Mouse (Mus musculus): ENCODE measurements around the gene Shc4.

Shc4 gene

DNA sequence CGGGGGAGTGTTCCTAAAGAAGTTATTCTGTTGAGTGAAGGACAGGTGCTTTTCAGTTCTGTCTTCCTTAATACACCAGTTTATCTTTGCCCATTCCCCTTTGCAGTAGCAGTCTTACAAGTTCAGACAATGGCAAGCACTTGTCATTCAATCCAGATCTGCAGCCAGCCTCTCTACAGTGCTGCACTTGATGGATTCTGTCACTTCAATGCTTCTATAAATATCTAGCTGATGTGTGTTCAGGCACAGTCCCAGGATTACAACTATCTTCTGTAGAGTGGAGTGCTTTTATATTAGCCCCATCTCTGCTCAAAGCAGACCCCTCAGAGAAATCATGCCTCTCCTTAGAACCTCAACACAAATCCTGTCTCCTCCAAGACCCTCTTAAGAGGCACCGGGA is 93.9 kb downstream of the Shc4 start:
- no peak for DNase-seq (ENCODE audit: low spot score)

GRCm38 (mm10) chr2:125628487-125628886 is 95.5 kb downstream of the Shc4 start:
- no peak for DNase-seq (ENCODE audit: low spot score)

GRCm38 (mm10) chr2:125626536-125626935 is 97.4 kb downstream of the Shc4 start:
- no peak for DNase-seq (ENCODE audit: low spot score)

GRCm38 (mm10) chr2:125624837-125625351 is 99.1 kb downstream of the Shc4 start, which contains the start of gene Cep152:
Gene Cep152, minus strand, starts transcription at chr2:125625113.
- peak; percentile 97 for DNase-seq (ENCODE audit: low spot score)

DNA sequence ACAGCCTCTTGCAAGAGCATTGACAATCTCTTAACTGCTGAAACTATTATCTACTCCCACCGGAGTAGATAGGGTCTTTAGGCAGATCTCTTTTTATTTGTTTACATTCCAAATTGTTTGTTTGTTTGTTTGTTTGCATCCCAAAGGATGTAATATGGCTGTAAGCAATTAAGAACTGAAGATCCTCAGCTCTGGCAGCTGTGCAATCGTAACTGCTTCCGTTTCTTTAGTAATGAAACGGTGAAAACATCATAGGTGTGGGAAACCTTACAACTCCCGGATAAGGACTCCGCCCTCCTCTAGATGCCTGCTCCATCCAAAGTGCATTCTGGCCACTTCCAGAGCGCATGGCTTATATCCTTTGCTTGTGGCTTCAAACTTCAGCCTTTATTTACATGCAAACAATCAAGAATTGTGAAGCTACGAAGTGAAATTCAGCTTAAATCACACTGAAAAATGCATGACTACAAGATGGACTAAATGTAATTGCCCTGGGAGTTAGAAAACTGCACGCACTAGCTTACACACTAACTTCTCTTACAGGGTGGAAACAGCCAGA is 99.7 kb downstream of the Shc4 start:
- no peak for DNase-seq (ENCODE audit: low spot score)

DNA sequence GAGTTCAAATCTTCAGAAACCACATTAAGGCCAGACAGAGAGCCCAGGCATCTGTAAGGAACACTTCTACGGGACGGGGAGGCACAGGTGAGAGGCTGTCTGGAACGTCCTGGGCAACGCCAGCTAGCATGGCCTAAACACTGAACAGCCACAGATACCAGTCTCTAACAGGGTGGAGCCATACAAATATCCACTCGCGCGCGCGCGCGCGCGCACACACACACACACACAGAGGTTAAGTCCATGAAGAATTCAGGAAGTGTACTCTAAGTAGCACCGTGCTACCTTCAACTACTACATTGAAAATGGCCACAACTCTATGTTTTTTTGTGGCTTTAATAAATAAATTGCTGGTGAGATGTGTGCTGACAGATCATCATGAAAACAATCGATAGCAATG is 100.7 kb downstream of the Shc4 start:
- no peak for DNase-seq (ENCODE audit: low spot score)

- no peak for DNase-seq (ENCODE audit: low spot score)
Measured at GRCm38 (mm10) chr2:125620213-125620907, 103.6 kb downstream of the Shc4 start.

GRCm38 (mm10) chr2:125615858-125616424 is 108.0 kb downstream of the Shc4 start:
- no peak for DNase-seq (ENCODE audit: low spot score)

- no peak for DNase-seq (ENCODE audit: low spot score)
Measured at GRCm38 (mm10) chr2:125615440-125615839, 108.5 kb downstream of the Shc4 start.

DNA sequence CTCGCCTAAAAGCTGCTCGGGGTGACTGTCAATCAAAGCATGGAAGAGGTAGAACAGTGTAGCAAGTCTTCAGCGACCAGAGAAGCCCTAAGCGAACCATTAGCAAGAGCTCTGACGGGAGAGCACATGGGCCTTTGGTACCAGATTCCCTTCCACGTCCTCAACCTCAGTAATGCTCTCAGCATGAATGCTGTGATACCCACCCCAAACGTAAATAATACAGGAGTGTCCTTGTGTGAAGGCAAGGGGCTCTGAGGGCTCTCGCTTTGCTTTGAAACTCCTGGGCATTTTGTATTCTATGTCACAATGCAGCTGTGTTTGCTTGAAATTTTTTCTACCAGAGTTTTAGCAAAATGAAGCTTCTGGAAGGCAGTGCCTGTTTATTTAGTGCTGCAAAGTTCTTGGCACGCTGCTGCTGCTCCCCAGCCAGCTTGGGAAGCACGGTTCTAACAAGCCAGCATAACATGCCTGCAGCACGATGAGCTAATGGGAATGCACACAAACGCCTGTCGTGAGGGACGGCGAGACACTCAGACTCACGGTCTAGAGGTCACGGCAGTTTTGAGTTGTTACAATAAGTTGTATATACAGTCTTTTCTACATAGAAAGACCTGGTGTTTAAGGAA is 117.6 kb downstream of the Shc4 start:
- peak; percentile 41 for DNase-seq (ENCODE audit: low spot score)

GRCm38 (mm10) chr2:125604646-125605045 is 119.3 kb downstream of the Shc4 start:
- peak; percentile 58 for DNase-seq (ENCODE audit: low spot score)

- DNase-seq (ENCODE audit: low spot score), result no peak
Measured at GRCm38 (mm10) chr2:125602970-125603369, 121.0 kb downstream of the Shc4 start.

GRCm38 (mm10) chr2:125598958-125599357 is 125.0 kb downstream of the Shc4 start:
- no peak for DNase-seq (ENCODE audit: low spot score)

- DNase-seq (ENCODE audit: low spot score), result no peak
Measured at GRCm38 (mm10) chr2:125598251-125598650, 125.7 kb downstream of the Shc4 start.

DNA sequence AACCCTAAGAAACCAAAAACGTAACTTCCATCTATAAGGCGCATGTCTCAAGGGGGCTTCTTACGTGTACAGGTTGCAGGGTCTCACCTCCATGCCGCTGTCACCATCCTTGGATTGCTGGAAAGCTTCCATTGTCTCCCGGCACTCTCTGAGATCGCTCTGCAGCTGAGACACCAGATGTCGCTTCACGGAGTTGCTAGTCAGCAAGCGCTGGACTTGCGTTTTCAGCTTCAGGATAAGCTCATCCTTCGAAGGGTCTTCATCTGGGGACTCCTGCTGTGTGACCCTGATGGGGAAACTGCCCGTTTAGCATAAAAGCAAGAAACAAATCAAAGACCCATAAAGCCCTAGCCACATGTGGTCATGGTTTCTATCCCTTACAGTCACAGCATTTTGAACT is 129.2 kb downstream of the Shc4 start:
- no peak for DNase-seq (ENCODE audit: low spot score)

GRCm38 (mm10) chr2:125594072-125594471 is 129.9 kb downstream of the Shc4 start:
- DNase-seq (ENCODE audit: low spot score), result no peak

DNA sequence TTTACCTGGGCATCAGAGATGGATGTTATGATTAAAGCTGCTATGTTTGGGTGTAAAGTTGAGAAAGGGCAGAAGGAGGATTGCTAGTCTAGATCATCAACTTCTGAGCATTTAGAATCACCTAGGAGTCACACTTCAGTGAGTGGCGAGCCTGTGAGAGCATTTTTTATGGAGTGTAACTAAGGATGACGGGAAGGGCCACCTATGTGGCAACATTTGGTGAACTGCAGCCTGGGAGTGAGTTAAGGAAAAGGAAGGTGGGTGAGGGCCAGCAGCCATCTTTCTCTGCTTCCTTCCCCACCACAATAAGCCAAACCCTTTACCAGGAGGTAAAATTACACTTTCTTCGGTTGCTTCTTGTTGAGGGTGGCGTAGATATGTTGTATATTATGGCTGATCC is 132.1 kb downstream of the Shc4 start:
- no peak for DNase-seq (ENCODE audit: low spot score)

- no peak for DNase-seq (ENCODE audit: low spot score)
Measured at GRCm38 (mm10) chr2:125589287-125589686, 134.7 kb downstream of the Shc4 start.

GRCm38 (mm10) chr2:125581081-125581480 is 142.9 kb downstream of the Shc4 start:
- DNase-seq (ENCODE audit: low spot score), result no peak

DNA sequence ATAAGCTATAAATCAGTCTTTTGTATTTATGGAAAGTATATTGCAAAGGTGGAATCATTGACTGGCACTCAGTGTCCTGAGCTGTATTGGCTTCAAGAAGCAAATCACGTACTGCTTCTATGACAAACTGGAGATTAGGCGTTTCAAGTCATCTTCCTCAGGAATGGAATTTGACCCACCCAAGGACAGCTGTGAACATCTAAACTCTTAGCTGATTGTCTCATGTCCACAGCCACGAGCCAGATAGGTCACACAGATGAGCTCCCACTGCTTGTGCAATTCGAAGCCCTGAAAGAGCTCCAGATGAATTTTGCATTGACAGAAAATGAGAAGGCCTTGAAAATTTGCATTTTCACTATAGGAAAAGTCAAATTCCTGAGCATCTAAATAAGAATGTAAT is 146.3 kb downstream of the Shc4 start:
- no peak for DNase-seq (ENCODE audit: low spot score)
